Mouse (Mus musculus) liver, embryonic 11.5 days (tissue): ENCODE results near the gene Rps27. TPM values are rescaled to one million over a fixed set of nuclear protein-coding genes. Genes with fewer than 3 reads are reported as not detected.
"Not testable (repeated sequence)": the region's sequence is repeated elsewhere in the genome, so short reads cannot be mapped to it uniquely, and the experiment has no call there.

Source experiments
- ATAC-seq: fragments of 200-750 bp; cut with Nextera tagmentation; replicated peaks from 2 replicates; pipeline ENCODE4 v1.8.0; 2017; ENCODE audit warnings: moderate number of reproducible peaks, mild to moderate bottlenecking, moderate TSS enrichment, moderate library complexity; ENCODE audit not compliant: low FRiP score
- DNase-seq: peaks from one replicate; pipeline ENCODE4 v3.0.0-alpha.2; 2017; ENCODE audit warnings: low spot score
- H3K27ac ChIP-seq: fragments of 300-500 bp; sonication (generic); 2 replicates; pipeline ENCODE4 v1.5.1; 2014; ENCODE audit warnings: mild to moderate bottlenecking, low read depth, low read length, control low read depth
- H3K27me3 ChIP-seq: fragments of 300-500 bp; sonication (generic); replicated peaks from 2 replicates; pipeline ENCODE4 v1.6.1; 2014; ENCODE audit warnings: low read length, mixed read lengths; ENCODE audit not compliant: control insufficient read depth, insufficient read depth
- H3K36me3 ChIP-seq: fragments of 300-500 bp; sonication (generic); 2 replicates; pipeline ENCODE4 v1.6.1; 2014; ENCODE audit warnings: mild to moderate bottlenecking, low read length, moderate library complexity, mixed read lengths; ENCODE audit not compliant: control insufficient read depth, insufficient read depth
- H3K4me1 ChIP-seq: fragments of 300-500 bp; sonication (generic); replicated peaks from 2 replicates; pipeline ENCODE4 v1.6.1; 2014; ENCODE audit warnings: low read length, mixed read lengths; ENCODE audit not compliant: control insufficient read depth, insufficient read depth
- H3K4me2 ChIP-seq: fragments of 300-500 bp; sonication (generic); 2 replicates; pipeline ENCODE4 v1.6.1; 2014; ENCODE audit warnings: mild to moderate bottlenecking, control low read depth, moderate library complexity
- H3K4me3 ChIP-seq: fragments of 300-500 bp; sonication (generic); 2 replicates; pipeline ENCODE4 v1.5.1; 2014; ENCODE audit warnings: low read depth, low read length, control low read depth
- H3K9ac ChIP-seq: fragments of 300-500 bp; sonication (generic); 2 replicates; pipeline ENCODE4 v1.6.1; 2014; ENCODE audit warnings: low read depth, low read length, control low read depth
- H3K9me3 ChIP-seq: fragments of 300-500 bp; sonication (generic); 2 replicates; pipeline ENCODE4 v1.6.1; 2016; ENCODE audit warnings: low read length, inconsistent platforms, mixed read lengths; ENCODE audit not compliant: control insufficient read depth
- whole genome bisulfite sequencing: fragments of 180-500 bp; shearing (Covaris S2); extraction: QIAGEN DNeasy Blood & Tissue Kit; methylation state at CpG from one replicate; pipeline ENCODE4 v1.1.7; 2014; 5-methylcytosine and 5-hydroxymethylcytosine counted together
- polyA plus RNA-seq: library from polyadenylated mRNA; unstranded; fragments of >200 nt; fragmentation: Nextera tagmentation; extraction: Ambion mirVana; gene quantifications from 2 replicates; pipeline ENCODE4 v1.2.1, GENCODE M21; 2014

Rps27 gene
- polyA plus RNA-seq, 1 experiment from 2014 or later: 1,458 TPM

- not testable (repeated sequence) for H3K4me3 ChIP-seq, H3K27me3 ChIP-seq, H3K9ac ChIP-seq, ATAC-seq, H3K4me2 ChIP-seq, H3K27ac ChIP-seq, DNase-seq, H3K9me3 ChIP-seq
- WGBS: 90% methylated on average over 2 of the region's 2 CpGs
- peaks cover 12% of the 10 kb centered on the region for H3K36me3 ChIP-seq
- peaks cover 21% of the 10 kb centered on the region for H3K4me1 ChIP-seq
Measured at GRCm38 (mm10) chr3:90252659-90253058, 39.2 kb upstream of the Rps27 start.

GRCm38 (mm10) chr3:90251731-90252226 lies 38.3 kb upstream of the Rps27 start:
- H3K4me3 ChIP-seq: not testable (repeated sequence)
- peaks cover 12% of the 10 kb centered on the region for H3K36me3 ChIP-seq
- WGBS: 90% methylated on average over 8 of the region's 12 CpGs

DNA sequence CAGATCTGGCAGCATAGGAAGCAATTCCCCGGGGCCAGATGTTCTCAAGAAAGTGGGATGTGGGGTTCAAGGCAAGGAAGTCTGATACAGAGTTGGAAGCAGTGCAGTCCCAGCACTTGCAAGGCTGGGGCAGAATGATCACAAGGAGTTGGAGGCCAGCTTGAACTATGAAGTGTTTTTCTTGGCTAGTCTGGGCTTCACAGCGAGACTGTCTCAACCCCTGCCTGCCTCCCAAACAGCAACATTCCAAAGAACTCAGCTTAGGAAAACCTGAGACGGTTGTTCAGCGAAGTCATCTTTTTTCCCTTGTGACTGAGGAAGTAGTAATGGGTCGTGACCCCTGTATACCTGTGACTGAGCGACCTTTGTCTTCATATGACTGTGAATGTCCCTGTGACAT lies 37.3 kb upstream of the Rps27 start:
- peaks cover 12% of the 10 kb centered on the region for H3K36me3 ChIP-seq
- no peak for ATAC-seq
- WGBS: 91% methylated on average over 6 of the region's 6 CpGs
- H3K9me3 ChIP-seq: no peaks in the 10 kb centered on the region
- H3K9ac ChIP-seq: no peak overlapping the region
- no peak overlapping the region for H3K4me3 ChIP-seq
- no peaks in the 10 kb centered on the region for H3K27me3 ChIP-seq
- H3K4me2 ChIP-seq: no peak overlapping the region
- no peak for DNase-seq
- H3K27ac ChIP-seq: no peak overlapping the region
- peaks cover 19% of the 10 kb centered on the region for H3K4me1 ChIP-seq

More at GRCm38 (mm10) chr3:90251731-90252226, 38.3 kb upstream of the Rps27 start:
- not testable (repeated sequence) for H3K9ac ChIP-seq, H3K4me2 ChIP-seq, H3K27ac ChIP-seq, DNase-seq, ATAC-seq, H3K27me3 ChIP-seq, H3K9me3 ChIP-seq
- peaks cover 21% of the 10 kb centered on the region for H3K4me1 ChIP-seq

DNA sequence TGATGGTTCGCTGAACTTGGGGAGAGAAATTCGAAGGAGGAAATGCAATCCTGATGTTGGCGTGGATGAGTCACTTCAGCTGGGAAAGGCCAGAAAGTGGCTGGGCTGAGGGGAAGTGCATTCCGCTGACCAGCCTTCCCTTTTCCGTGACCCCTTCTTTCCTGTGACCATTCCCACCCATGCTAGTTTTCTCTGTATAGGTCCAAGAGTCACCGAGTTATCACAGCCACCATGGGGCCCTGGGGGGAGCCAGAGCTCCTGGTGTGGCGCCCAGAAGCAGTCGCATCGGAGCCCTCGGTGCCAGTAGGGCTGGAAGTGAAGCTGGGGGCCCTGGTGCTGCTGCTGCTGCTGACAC lies 35.3 kb upstream of the Rps27 start:
- peaks cover 12% of the 10 kb centered on the region for H3K36me3 ChIP-seq
- peaks cover 10% of the 10 kb centered on the region for H3K4me1 ChIP-seq
- peak overlapping the region; percentile 97 for H3K4me2 ChIP-seq
- peak overlapping the region; percentile 88 for H3K9ac ChIP-seq
- ATAC-seq (no peak; the same call in 1 of the 2 replicates), DNase-seq (no peak)
- peak overlapping the region; percentile 81 for H3K4me3 ChIP-seq
- WGBS: 5% methylated on average over 10 of the region's 10 CpGs
- H3K9me3 ChIP-seq: no peaks in the 10 kb centered on the region
- H3K27ac ChIP-seq: peak overlapping the region; percentile 84
- no peaks in the 10 kb centered on the region for H3K27me3 ChIP-seq

- Histone ChIP-seq H3K27me3 (no peaks in the 10 kb centered on the region), H3K4me3 (peak within 1 kb of the TSS; percentile 81), H3K4me2 (peak within 1 kb of the TSS; percentile 97), H3K9ac (peak within 1 kb of the TSS; percentile 88), H3K36me3 (peaks cover 12% of the 10 kb centered on the region), H3K9me3 (no peaks in the 10 kb centered on the region), H3K27ac (peak within 1 kb of the TSS; percentile 84), H3K4me1 (peaks cover 10% of the 10 kb centered on the region)
- ATAC-seq: peak; percentile 94
- WGBS: under 1% methylated on average over 44 of the region's 44 CpGs
- peak; percentile 88 for DNase-seq
Measured at GRCm38 (mm10) chr3:90247960-90248745, 34.7 kb upstream of the Rps27 start, which contains the start of gene Slc39a1. Slc39a1 (plus strand) TSS chr3:90248172.

GRCm38 (mm10) chr3:90247630-90247959 lies 34.1 kb upstream of the Rps27 start:
- H3K4me1 ChIP-seq: peaks cover 13% of the 10 kb centered on the region
- DNase-seq: no peak
- no peak for ATAC-seq
- H3K9me3 ChIP-seq: no peaks in the 10 kb centered on the region
- H3K27me3 ChIP-seq: no peaks in the 10 kb centered on the region
- peak overlapping the region; percentile 81 for H3K4me3 ChIP-seq
- H3K27ac ChIP-seq: peak overlapping the region; percentile 77
- H3K36me3 ChIP-seq: peaks cover 12% of the 10 kb centered on the region
- peak overlapping the region; percentile 97 for H3K4me2 ChIP-seq
- whole genome bisulfite sequencing: 5% methylated on average over 3 of the region's 3 CpGs
- H3K9ac ChIP-seq: peak overlapping the region; percentile 88

DNA sequence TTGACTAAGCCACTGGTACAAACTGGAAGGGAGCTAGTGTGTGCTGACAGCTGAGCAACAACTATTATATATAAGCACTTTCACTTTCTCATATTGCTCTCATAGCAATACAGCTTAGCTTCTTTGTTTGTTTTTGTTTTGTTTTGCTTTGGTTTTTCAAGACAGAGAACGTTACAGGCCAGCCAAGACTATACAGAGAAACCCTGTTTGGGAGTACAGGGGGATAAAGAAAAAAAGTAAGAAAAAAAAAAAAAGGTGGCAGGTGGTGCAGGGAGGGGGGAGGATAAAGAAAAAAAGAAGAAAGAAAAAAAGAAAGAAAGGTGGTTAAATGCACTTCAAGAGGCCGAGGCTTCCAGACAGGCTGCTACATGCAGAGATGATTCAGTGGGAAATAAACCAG lies 32.0 kb upstream of the Rps27 start:
- Histone ChIP-seq H3K27me3 (no peaks in the 10 kb centered on the region), H3K9ac (no peak overlapping the region), H3K36me3 (0 out of 2 replicates have a peak, but pooled peaks cover 4% of the 10 kb centered on the region), H3K27ac (no peak overlapping the region), H3K9me3 (no peaks in the 10 kb centered on the region), H3K4me3 (no peak overlapping the region), H3K4me1 (peaks cover 17% of the 10 kb centered on the region), H3K4me2 (no peak overlapping the region)
- DNase-seq (no peak), ATAC-seq (no peak)
- 72% methylated on average over 2 of the region's 2 CpGs for WGBS

- DNase-seq: no peak
- no peak for ATAC-seq
- H3K9me3 ChIP-seq: no peaks in the 10 kb centered on the region
- WGBS: 12% methylated on average over 19 of the region's 19 CpGs
- no peaks in the 10 kb centered on the region for H3K27me3 ChIP-seq
- no peak within 1 kb of the TSS for H3K27ac ChIP-seq
- H3K4me3 ChIP-seq: peak within 1 kb of the TSS; percentile 39
- H3K36me3 ChIP-seq: no peaks in the 10 kb centered on the region
- peak within 1 kb of the TSS; percentile 31; the same call in 1 of the 2 replicates for H3K9ac ChIP-seq
- peak within 1 kb of the TSS; percentile 68 for H3K4me2 ChIP-seq
- H3K4me1 ChIP-seq: peaks cover 7% of the 10 kb centered on the region; the same call in 1 of the 2 replicates
Measured at GRCm38 (mm10) chr3:90242984-90243775, 29.7 kb upstream of the Rps27 start, which contains the start of gene Creb3l4. Creb3l4 (minus strand) TSS chr3:90243512.
